Comparison of ENCODE assay signal across 14 mouse cellular contexts in genomic region chr2:61012249-61012828, GRCm38 (mm10). TPM values are rescaled to one million over a fixed set of nuclear protein-coding genes. Genes with fewer than 3 reads are reported as not detected.
DNase-seq lines count a peak whose midpoint lies in the region; ATAC-seq lines count a peak whose summit lies in the region.
"Had no signal": no experiment of that assay in that cellular context is flagged by ENCODE, and none has a peak within 500 bp of the region (broad histone marks: within the 10 kb centered on the region; RNA-seq: fewer than 3 reads in every experiment).

No protein-coding gene starts in this region.

- H3K27me3 ChIP-seq in forebrain, embryonic 13.5 days = no peaks in the 10 kb centered on the region
- no peaks in the 10 kb centered on the region for H3K27me3 ChIP-seq in hindbrain, embryonic 14.5 days (ENCODE audit: control insufficient read depth, insufficient read depth, low read length)
- H3K27me3 ChIP-seq in midbrain, embryonic 16.5 days (ENCODE audit: control insufficient read depth, insufficient read depth, low read depth, low read length) = no peaks in the 10 kb centered on the region
- H3K27me3 ChIP-seq: limb, embryonic 15.5 days; stomach, embryonic 15.5 days had no signal

- no peaks in the 10 kb centered on the region for H3K9me3 ChIP-seq in forebrain, embryonic 13.5 days (replicated peaks)
- no peaks in the 10 kb centered on the region for H3K9me3 ChIP-seq in hindbrain, embryonic 14.5 days (ENCODE audit: control insufficient read depth, low read length)
- no peaks in the 10 kb centered on the region for H3K9me3 ChIP-seq in midbrain, embryonic 16.5 days (replicated peaks; ENCODE audit: control insufficient read depth, low read length, poor library complexity, severe bottlenecking)
- H3K9me3 ChIP-seq: limb, embryonic 15.5 days; stomach, embryonic 15.5 days had no signal

- H3K9ac ChIP-seq in forebrain, embryonic 13.5 days = no peak overlapping the region
- H3K9ac ChIP-seq in hindbrain, embryonic 14.5 days = no peak overlapping the region
- H3K9ac ChIP-seq in midbrain, embryonic 16.5 days (ENCODE audit: low read depth, low read length) = no peak overlapping the region
- H3K9ac ChIP-seq: limb, embryonic 15.5 days; stomach, embryonic 15.5 days had no signal

- H3K4me3 ChIP-seq in forebrain, embryonic 13.5 days = no peak overlapping the region
- H3K4me3 ChIP-seq in hindbrain, embryonic 14.5 days (replicated peaks; ENCODE audit: low read length) = no peak overlapping the region
- no peak overlapping the region for H3K4me3 ChIP-seq in midbrain, embryonic 16.5 days (ENCODE audit: low read depth, low read length)
- H3K4me3 ChIP-seq: heart, adult 2 months; limb, embryonic 15.5 days; stomach, embryonic 15.5 days had no signal

- ATAC-seq in forebrain, embryonic 13.5 days = peak; percentile 83; the same call in 1 of the 2 replicates
- peak; percentile 68; the same call in 1 of the 2 replicates for ATAC-seq in hindbrain, embryonic 14.5 days (ENCODE audit: low FRiP score)
- peak; percentile 60; the same call in 1 of the 2 replicates for ATAC-seq in midbrain, embryonic 16.5 days

- peaks cover 17% of the 10 kb centered on the region for H3K4me1 ChIP-seq in forebrain, embryonic 13.5 days
- H3K4me1 ChIP-seq in hindbrain, embryonic 14.5 days (replicated peaks; ENCODE audit: control insufficient read depth, insufficient read depth, low read length) = 0 out of 2 replicates have a peak, but pooled peaks cover 3% of the 10 kb centered on the region
- no peaks in the 10 kb centered on the region; the same call in 1 of the 2 replicates for H3K4me1 ChIP-seq in midbrain, embryonic 16.5 days (ENCODE audit: control insufficient read depth, insufficient read depth, low read length)
- H3K4me1 ChIP-seq: limb, embryonic 15.5 days; stomach, embryonic 15.5 days had no signal

- WGBS in forebrain, embryonic 13.5 days = 7% methylated on average over 3 of the region's 3 CpGs
- WGBS in hindbrain, embryonic 14.5 days = 24% methylated on average over 3 of the region's 3 CpGs
- whole genome bisulfite sequencing in midbrain, embryonic 16.5 days = 21% methylated on average over 3 of the region's 3 CpGs

- no peaks in the 10 kb centered on the region for H3K36me3 ChIP-seq in forebrain, embryonic 13.5 days (ENCODE audit: poor library complexity, severe bottlenecking)
- H3K36me3 ChIP-seq in hindbrain, embryonic 14.5 days (replicated peaks; ENCODE audit: control insufficient read depth, insufficient read depth) = no peaks in the 10 kb centered on the region
- no peaks in the 10 kb centered on the region for H3K36me3 ChIP-seq in midbrain, embryonic 16.5 days (ENCODE audit: control insufficient read depth, insufficient read depth, low read length)
- H3K36me3 ChIP-seq: limb, embryonic 15.5 days; stomach, embryonic 15.5 days had no signal

- no peak overlapping the region for H3K4me2 ChIP-seq in forebrain, embryonic 13.5 days
- no peak overlapping the region for H3K4me2 ChIP-seq in hindbrain, embryonic 14.5 days (replicated peaks)
- no peak overlapping the region for H3K4me2 ChIP-seq in midbrain, embryonic 16.5 days (ENCODE audit: low read length)
- H3K4me2 ChIP-seq: limb, embryonic 15.5 days; stomach, embryonic 15.5 days had no signal

- no peak overlapping the region for H3K27ac ChIP-seq in forebrain, embryonic 13.5 days
- no peak overlapping the region; the same call in 1 of the 2 replicates for H3K27ac ChIP-seq in hindbrain, embryonic 14.5 days
- no peak overlapping the region for H3K27ac ChIP-seq in midbrain, embryonic 16.5 days (ENCODE audit: low read length)
- H3K27ac ChIP-seq: heart, adult 2 months; limb, embryonic 15.5 days; stomach, embryonic 15.5 days had no signal

- DNase-seq in heart, adult 11 months = peak; percentile 67
- DNase-seq in heart, postnatal 4 days = no peak
- DNase-seq in hindbrain, embryonic 14.5 days (ENCODE audit: low spot score) = no peak
- DNase-seq in kidney, postnatal 36 days = no peak
- no peak for DNase-seq in adrenal gland, adult 18-20 months (ENCODE audit: low spot score in 2 of 2)
- no peak for DNase-seq in gastrocnemius, postnatal 10 days
- DNase-seq: adrenal gland, adult 8-10 months; cerebellum, adult 8-10 months; heart, adult 2 months; thymus, adult 2 months had no signal

RNA-seq across cellular contexts. Expression of gene Rbms1, which starts 49.3 kb away (rescaled TPM):
- 10 to 100 TPM; 95.2 to 98.9 TPM for total RNA-seq in heart, postnatal 4 days (2021)
- 14.2 and 14.5 TPM in 2 replicates for polyA plus RNA-seq in forebrain, embryonic 13.5 days (2015; fragmentation: Nextera tagmentation; extraction: Ambion mirVana)
- polyA plus RNA-seq in hindbrain, embryonic 14.5 days (2014; fragmentation: Nextera tagmentation; extraction: Ambion mirVana) = 64.2 and 64.9 TPM in 2 replicates
- 41.7 and 43.7 TPM in 2 replicates for polyA plus RNA-seq in midbrain, embryonic 16.5 days (2015; fragmentation: Nextera tagmentation; extraction: Ambion mirVana)
- total RNA-seq in adrenal gland, adult 18-20 months (2021) = 10 to 100 TPM; 43.4 to 51.9 TPM
- total RNA-seq in gastrocnemius, postnatal 10 days (2021) = 10 to 100 TPM; 40.5 to 51.0 TPM
